Mouse (Mus musculus) monocyte, adult 2 months (primary cell): ENCODE results near the gene Kctd3.

Experiments
- DNase-seq, 2 experiments: peaks; one replicate each; pipeline ENCODE4 v3.0.0; 2022; ENCODE audit warnings: low spot score in 2 of 2, low read depth in 1 of 2

The Kctd3 gene

DNA sequence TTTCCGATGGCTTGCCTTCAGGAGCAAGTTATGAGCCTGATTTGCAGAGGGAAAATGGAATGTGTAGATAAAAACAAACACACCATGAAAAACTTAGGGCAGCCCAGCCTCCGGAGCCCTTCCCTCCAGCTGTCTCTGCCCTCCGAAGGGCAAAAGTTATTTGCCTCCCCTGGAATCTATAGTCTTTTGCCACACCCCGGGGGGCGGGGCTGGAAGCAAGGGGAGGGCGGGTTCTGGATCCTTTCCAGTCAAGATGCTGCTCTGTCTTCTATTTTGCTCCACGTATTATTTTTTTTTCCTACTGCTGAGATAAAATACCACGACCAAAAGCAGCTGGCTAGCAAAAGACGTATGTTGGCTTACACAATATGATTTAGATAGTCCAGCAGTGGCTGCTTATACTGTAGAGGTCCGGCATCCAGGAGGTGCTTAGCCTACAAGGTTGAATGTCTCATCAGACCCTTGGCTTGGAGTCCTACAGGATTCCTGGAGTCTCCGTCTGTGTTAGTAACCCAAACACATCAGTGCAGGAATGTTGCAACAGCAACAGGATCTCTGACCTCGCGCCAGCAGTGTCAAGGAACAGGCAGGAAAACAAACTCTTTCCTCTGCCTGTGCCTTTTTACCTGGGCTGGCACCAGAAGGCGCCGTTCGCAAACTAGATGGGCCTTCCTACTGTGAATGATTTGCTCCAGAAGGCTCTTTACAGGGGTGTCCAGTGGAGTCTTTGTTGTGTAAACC lies 5.4 kb upstream of the Kctd3 start:
- no peak for DNase-seq

DNA sequence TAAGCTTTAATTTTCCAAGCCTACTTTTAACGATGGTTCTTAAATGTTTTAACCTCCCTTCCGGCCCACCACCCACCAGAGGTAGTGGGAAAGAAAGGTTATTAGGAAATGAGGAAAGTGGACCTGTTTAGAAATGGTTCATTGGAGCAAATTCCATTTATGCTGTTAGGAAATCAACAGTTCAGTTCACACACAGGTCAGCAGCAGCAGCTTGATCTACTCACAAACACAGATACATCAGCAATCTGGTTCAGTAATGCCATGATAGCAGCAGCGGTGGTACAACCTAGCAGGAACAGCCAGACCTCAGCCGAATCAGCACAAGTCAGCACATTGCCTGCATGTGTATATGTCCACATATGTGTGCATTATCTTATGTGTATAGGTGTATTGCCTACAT lies 3.0 kb upstream of the Kctd3 start:
- DNase-seq: no peak

DNA sequence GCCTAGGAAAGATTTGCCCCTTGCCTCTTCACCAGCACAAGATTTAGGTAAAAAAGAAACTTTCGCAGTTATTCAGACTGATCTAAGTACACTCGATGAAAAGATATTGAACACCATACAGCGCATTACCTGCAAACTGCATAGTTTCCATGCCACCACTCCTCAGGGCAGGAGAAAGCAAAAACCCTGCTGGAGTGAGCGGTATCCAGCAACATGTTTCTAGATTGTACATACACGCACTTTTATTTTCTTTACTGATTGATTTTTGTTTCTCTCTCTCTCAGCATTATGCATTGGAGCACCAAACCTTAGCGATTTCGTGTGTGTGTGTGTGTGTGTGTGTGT lies 311 bp upstream of the Kctd3 start:
- DNase-seq: no peak

- no peak for DNase-seq
Measured at GRCm38 (mm10) chr1:189006826-189007225, 815 bp downstream of the Kctd3 start.

DNA sequence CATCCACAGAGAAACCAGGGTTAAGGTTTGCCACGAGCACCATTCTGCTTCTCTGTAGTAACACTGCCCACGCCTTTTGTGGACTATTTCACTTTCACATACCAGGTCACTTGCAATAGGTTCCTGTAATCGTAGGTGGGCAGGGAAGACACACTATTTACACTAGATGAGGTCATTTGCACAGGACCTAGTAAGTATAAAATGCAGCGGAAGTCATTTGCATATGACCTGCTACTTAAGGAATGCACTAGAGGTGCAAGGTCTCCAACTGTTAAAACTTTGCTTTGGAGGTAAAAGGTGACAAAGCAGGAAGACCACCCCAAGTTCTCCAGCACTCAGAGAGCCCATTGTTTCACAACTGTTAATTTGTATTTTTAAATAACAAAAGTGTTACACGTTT lies 1.4 kb downstream of the Kctd3 start:
- no peak for DNase-seq

- no peak for DNase-seq
Measured at GRCm38 (mm10) chr1:189004774-189005173, 2.9 kb downstream of the Kctd3 start.

GRCm38 (mm10) chr1:189001815-189002214 lies 5.8 kb downstream of the Kctd3 start:
- no peak for DNase-seq

- no peak for DNase-seq
Measured at GRCm38 (mm10) chr1:188999981-189000380, 7.7 kb downstream of the Kctd3 start.

- DNase-seq: no peak
Measured at GRCm38 (mm10) chr1:188997921-188998320, 9.7 kb downstream of the Kctd3 start.

DNA sequence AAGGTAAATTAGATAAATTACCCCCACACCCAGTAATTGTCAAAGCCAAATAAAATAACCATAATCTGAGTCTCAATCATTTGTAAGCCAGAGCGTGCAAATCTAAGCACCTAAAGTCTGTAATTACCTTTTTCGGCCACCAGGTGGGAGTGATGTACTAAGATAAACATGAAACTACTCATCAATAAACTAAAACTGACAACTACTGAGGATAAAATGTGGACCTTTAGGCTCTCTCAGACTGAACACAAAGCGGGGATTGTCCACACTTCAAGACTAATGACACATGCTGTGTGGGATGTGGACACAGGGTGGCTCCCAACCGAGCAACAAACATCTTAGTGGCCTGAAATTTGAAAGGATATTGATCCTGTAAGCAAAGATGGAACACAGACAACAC lies 14.4 kb downstream of the Kctd3 start:
- DNase-seq: no peak

DNA sequence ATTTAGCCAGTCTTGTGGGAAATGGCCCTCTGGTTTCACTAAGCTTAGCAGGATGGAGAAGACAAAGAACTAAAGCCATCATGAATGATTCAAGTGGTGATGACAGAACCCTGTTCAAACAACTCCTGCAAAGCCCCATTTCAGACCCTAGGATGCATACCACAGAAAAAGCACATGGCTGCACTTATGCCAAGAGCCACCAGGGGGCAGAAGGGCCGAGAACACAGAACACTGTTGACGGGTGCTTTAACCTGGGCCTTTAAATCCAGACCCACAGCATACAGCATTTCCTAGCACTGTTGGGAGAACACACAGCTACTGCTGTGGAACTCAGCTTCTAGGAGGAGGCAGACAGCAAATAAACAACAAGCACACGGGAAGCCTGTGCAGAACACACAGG lies 27.6 kb downstream of the Kctd3 start:
- peak in 1 of 2 experiments; percentile 15 for DNase-seq

DNA sequence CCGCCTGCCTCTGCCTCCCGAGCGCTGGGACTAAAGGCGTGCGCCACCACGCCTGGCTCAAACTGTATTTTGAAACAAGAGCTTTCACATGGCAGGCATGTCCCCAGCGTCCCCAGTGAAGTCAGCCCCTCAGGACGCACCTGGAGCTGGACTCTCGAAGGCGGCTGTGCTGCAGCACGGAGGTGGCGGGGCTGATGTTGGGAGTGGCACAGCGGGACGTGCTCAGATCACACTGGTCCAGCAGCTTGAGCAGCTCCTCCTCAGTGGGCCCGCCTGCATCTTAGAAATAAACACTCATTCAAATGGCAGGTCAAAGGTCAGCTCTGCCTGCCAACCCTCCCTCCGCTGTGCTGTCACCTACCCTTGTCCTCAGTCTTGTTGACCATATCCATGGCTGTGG lies 33.7 kb downstream of the Kctd3 start:
- no peak for DNase-seq

GRCm38 (mm10) chr1:188973078-188973477 lies 34.6 kb downstream of the Kctd3 start:
- no peak for DNase-seq

DNA sequence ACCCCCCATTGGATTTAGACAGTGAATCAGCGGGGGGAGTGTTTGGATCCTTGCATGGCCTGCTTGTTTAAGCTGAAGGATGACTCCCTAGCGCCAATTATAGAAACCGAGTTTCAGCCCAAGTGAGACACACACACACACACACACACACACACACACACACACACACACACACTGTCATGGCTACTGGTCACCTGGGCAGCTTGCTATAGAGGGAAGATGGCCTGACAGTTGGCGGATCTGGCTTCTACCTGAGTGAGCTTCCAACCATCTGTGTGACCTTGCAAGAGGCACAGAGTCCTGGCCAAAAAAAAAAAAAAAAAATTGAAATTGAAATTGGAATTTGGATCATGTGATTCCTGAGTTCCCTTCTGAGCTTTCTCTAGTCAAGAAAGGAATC lies 55.1 kb downstream of the Kctd3 start:
- no peak for DNase-seq

DNA sequence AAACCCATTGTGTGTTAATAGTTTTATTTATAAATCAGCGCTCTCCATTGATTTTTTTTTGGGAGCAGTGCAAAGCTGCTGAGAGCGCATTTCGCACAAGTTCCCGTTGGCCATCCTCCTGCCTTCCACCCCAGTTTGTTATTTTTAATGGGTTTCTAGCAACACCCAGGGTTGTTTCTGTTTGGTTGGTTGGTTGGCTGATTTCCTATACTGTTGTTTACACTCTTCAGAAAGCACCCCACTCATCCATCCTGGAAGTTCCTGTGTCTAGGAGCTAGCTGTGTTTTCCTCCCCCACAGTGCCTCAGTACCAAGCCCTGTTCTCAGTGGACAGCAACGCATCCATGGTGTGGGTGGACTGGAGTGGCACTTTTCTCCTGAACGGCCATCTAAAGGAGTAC lies 56.5 kb downstream of the Kctd3 start:
- DNase-seq: no peak

GRCm38 (mm10) chr1:188948276-188948675 lies 59.4 kb downstream of the Kctd3 start:
- DNase-seq: no peak

DNA sequence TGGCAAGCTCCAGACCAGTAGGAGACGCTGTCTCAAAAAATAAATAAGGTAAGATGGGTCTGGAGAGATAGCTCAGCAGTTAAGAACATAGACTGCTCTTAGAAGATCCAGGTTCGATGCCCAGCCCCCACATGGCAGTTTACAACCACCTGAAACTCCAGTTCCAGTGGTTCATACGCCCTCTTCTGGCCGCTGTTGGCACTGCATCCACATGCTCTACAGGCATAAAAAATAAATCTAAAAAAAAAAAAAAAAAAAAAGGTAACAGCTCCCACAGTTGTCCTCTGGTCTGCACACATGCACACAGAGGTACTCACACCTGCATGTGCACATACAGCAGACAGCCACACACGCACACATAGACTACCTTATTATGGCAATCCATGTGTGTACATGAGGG lies 59.8 kb downstream of the Kctd3 start:
- DNase-seq: no peak

DNA sequence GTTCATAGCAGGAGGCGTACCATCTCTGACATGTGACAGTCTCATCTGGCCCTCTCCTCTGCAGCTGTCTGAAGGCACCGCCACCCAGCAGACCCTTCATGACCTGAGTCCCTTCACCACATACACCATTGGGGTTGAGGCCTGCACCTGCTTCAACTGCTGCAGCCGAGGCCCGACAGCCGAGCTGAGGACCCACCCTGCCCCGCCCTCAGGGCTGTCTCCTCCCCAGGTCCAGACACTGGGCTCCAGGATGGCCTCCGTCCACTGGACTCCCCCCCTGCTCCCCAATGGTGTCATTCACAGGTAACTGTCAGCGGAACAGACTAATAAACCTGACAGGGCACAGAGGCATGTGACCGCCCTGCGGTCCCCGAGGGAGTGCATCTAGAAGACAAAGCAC lies 60.8 kb downstream of the Kctd3 start:
- no peak for DNase-seq

DNA sequence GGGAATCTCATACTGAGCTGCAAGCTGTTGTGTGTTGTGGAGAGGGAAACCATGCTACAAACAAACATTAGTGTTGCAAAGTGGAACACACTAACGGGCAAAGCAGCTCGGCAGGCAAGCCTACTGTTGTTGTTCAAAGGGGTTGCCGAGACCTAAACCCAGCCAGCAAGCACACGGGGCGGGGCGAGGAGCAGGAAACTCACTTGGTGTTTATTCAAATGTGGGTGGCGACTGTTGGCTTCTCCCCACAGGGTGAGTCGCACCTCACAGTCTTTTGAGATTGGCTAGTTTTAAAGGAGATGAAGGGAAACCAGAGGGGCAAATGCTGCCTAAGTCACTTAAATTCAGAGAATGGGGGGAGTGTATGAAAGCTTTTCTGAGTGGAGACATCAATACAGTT lies 62.3 kb downstream of the Kctd3 start:
- no peak for DNase-seq

GRCm38 (mm10) chr1:188937246-188937780 lies 70.3 kb downstream of the Kctd3 start:
- DNase-seq: no peak
